Mouse (Mus musculus): Measurements from ENCODE around the gene Fmo5. TPM values are rescaled to one million over a fixed set of nuclear protein-coding genes. Genes with fewer than 3 reads are reported as not detected.

The Fmo5 gene
- polyA plus RNA-seq, 1 experiment from 2014 or later, result 26.4 TPM

GRCm38 (mm10) chr3:97676126-97676525, 47.5 kb downstream of the Fmo5 start:
- 97% methylated on average over 3 of the region's 3 CpGs for WGBS
- TF ChIP-seq EP300 (optimal IDR thresholded peaks at IDR 0.05) (no peak), CTCF (IDR thresholded peaks at IDR 0.05; ENCODE audit: low read depth) (no peak)
- ATAC-seq (ENCODE audit: low FRiP score, low TSS enrichment), result no peak

DNA sequence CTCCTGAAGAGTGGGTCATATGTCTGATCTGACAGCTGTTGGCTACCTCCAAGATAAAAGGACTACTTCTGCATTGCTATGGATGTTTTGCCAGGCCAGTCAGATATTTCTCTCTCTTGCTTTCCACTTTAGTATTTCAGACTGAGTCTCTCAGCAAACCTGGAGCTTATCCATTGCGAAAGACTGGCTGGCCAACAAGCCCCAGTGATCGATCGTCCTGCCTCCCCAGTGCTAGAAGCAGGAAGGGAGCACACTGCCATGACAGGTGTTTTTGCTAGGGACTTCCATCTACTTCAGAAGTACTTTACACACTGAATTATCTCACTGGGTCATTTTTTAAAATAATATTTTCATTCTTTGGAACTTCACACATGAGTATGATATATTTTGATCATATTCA, 49.8 kb downstream of the Fmo5 start:
- peaks cover 4% of the 10 kb centered on the region; the same call in 1 of the 2 replicates for H3K4me1 ChIP-seq (replicated peaks; ENCODE audit: control insufficient read depth, insufficient read depth)
- 80% methylated on average over 3 of the region's 3 CpGs for WGBS
- H3K36me3 ChIP-seq (ENCODE audit: control insufficient read depth, insufficient read depth, low read length), result no peaks in the 10 kb centered on the region
- no peak overlapping the region for H3K9ac ChIP-seq (ENCODE audit: low read length)
- no peaks in the 10 kb centered on the region for H3K9me3 ChIP-seq (ENCODE audit: control insufficient read depth, low read length)
- no peak overlapping the region for H3K4me3 ChIP-seq (ENCODE audit: low read depth, low read length)
- ATAC-seq (ENCODE audit: low FRiP score, low TSS enrichment) (no peak), DNase-seq (ENCODE audit: low spot score) (no peak)
- H3K27ac ChIP-seq (replicated peaks), result no peak overlapping the region
- TF ChIP-seq EP300 (optimal IDR thresholded peaks at IDR 0.05) (no peak), CTCF (IDR thresholded peaks at IDR 0.05; ENCODE audit: low read depth) (no peak)
- no peaks in the 10 kb centered on the region for H3K27me3 ChIP-seq (ENCODE audit: control insufficient read depth, insufficient read depth, low read length)
- H3K4me2 ChIP-seq (replicated peaks; ENCODE audit: low read depth), result no peak overlapping the region

More at GRCm38 (mm10) chr3:97676126-97676525, 47.5 kb downstream of the Fmo5 start:
- Histone ChIP-seq H3K9ac (ENCODE audit: low read length) (no peak overlapping the region), H3K4me1 (replicated peaks; ENCODE audit: control insufficient read depth, insufficient read depth) (no peaks in the 10 kb centered on the region), H3K27ac (replicated peaks) (no peak overlapping the region), H3K4me2 (replicated peaks; ENCODE audit: low read depth) (no peak overlapping the region), H3K4me3 (ENCODE audit: low read depth, low read length) (no peak overlapping the region), H3K9me3 (ENCODE audit: control insufficient read depth, low read length) (no peaks in the 10 kb centered on the region), H3K36me3 (ENCODE audit: control insufficient read depth, insufficient read depth, low read length) (0 out of 2 replicates have a peak, but pooled peaks cover 4% of the 10 kb centered on the region), H3K27me3 (ENCODE audit: control insufficient read depth, insufficient read depth, low read length) (no peaks in the 10 kb centered on the region)
- no peak for DNase-seq (ENCODE audit: low spot score)

DNA sequence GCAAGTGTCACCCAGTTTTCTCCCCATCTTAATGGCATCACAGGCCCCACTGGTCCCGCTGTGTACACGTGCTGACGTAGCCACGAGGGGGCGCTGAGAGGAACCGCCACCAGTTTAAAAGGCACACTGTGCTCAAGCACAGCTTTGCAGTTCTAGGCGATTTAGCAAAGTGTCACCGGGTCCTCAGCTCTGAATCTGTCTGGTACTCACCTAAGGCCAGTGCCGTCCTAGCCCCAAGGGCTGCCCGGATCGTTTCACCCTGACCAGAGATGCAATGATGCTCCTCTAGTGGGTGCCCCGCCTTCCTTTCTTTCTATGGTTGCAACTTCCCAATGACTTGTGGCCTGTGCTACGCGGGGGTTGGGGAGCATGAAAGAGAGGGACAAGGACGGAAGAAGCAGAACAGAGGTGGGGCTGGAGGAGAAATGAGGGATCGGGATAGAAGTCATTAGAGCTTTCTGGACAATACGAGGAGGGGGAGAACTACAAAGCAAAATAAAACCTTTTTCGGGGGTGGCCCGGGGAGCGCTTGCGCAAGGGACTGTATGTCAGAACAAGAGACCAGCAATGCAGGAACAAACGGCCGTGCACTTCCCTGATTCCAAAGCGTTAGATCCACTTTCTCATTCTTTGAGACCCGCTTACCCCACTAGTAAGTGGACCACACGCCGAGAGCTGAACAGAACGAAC, 52.2 kb downstream of the Fmo5 start:
- TF ChIP-seq EP300 (optimal IDR thresholded peaks at IDR 0.05), result no peak
- peak; percentile 87 for TF ChIP-seq CTCF (IDR thresholded peaks at IDR 0.05; ENCODE audit: low read depth)
- ATAC-seq (ENCODE audit: low FRiP score, low TSS enrichment), result peak; percentile 72
- H3K4me3 ChIP-seq (ENCODE audit: low read depth, low read length), result peak overlapping the region; percentile 39
- no peaks in the 10 kb centered on the region for H3K9me3 ChIP-seq (ENCODE audit: control insufficient read depth, low read length)
- H3K27ac ChIP-seq (replicated peaks), result no peak overlapping the region
- peak overlapping the region; percentile 75 for H3K4me2 ChIP-seq (replicated peaks; ENCODE audit: low read depth)
- no peaks in the 10 kb centered on the region for H3K36me3 ChIP-seq (ENCODE audit: control insufficient read depth, insufficient read depth, low read length)
- H3K9ac ChIP-seq (ENCODE audit: low read length), result peak overlapping the region; percentile 43
- peak; percentile 78 for DNase-seq (ENCODE audit: low spot score)
- peaks cover 4% of the 10 kb centered on the region; the same call in 1 of the 2 replicates for H3K4me1 ChIP-seq (replicated peaks; ENCODE audit: control insufficient read depth, insufficient read depth)
- 3% methylated on average over 28 of the region's 28 CpGs for WGBS
- H3K27me3 ChIP-seq (ENCODE audit: control insufficient read depth, insufficient read depth, low read length), result no peaks in the 10 kb centered on the region

- peak overlapping the region; percentile 75 for H3K4me2 ChIP-seq (replicated peaks; ENCODE audit: low read depth)
- peak overlapping the region; percentile 39 for H3K4me3 ChIP-seq (ENCODE audit: low read depth, low read length)
- ATAC-seq (ENCODE audit: low FRiP score, low TSS enrichment) (peak; percentile 59), DNase-seq (ENCODE audit: low spot score) (peak; percentile 83)
- no peaks in the 10 kb centered on the region for H3K36me3 ChIP-seq (ENCODE audit: control insufficient read depth, insufficient read depth, low read length)
- no peaks in the 10 kb centered on the region for H3K9me3 ChIP-seq (ENCODE audit: control insufficient read depth, low read length)
- no peak overlapping the region for H3K27ac ChIP-seq (replicated peaks)
- peak overlapping the region; percentile 55 for H3K9ac ChIP-seq (ENCODE audit: low read length)
- no peak for TF ChIP-seq EP300 (optimal IDR thresholded peaks at IDR 0.05)
- peak; percentile 82 for TF ChIP-seq CTCF (IDR thresholded peaks at IDR 0.05; ENCODE audit: low read depth)
- peaks cover 4% of the 10 kb centered on the region; the same call in 1 of the 2 replicates for H3K4me1 ChIP-seq (replicated peaks; ENCODE audit: control insufficient read depth, insufficient read depth)
- H3K27me3 ChIP-seq (ENCODE audit: control insufficient read depth, insufficient read depth, low read length), result no peaks in the 10 kb centered on the region
- WGBS, result 3% methylated on average over 33 of the region's 33 CpGs
These were observed 52.9 kb downstream of the Fmo5 start for GRCm38 (mm10) chr3:97681321-97682158.

DNA sequence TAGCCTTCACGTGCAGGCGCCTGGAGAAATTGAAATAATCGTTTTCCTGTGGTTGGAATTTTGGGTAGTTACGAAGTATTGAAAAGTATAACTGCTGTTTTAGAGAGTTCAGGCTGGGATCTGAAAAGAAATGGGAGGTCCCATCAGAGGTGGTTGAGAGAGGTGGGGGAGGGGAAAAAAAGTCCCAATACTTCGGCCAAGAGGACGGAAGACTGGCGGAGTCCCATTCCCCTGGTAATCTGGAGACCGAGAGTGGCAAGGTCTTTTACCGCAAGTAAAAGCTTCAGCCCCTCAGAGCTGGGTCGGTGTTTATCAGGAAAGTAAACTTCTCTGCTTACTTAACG, 53.5 kb downstream of the Fmo5 start:
- 11% methylated on average over 11 of the region's 11 CpGs for WGBS
- peaks cover 4% of the 10 kb centered on the region; the same call in 1 of the 2 replicates for H3K4me1 ChIP-seq (replicated peaks; ENCODE audit: control insufficient read depth, insufficient read depth)
- H3K9me3 ChIP-seq (ENCODE audit: control insufficient read depth, low read length), result no peaks in the 10 kb centered on the region
- DNase-seq (ENCODE audit: low spot score), result no peak
- H3K9ac ChIP-seq (ENCODE audit: low read length), result no peak overlapping the region
- ATAC-seq (ENCODE audit: low FRiP score, low TSS enrichment), result no peak
- no peak for TF ChIP-seq EP300 (optimal IDR thresholded peaks at IDR 0.05)
- no peak for TF ChIP-seq CTCF (IDR thresholded peaks at IDR 0.05; ENCODE audit: low read depth)
- no peaks in the 10 kb centered on the region for H3K36me3 ChIP-seq (ENCODE audit: control insufficient read depth, insufficient read depth, low read length)
- no peak overlapping the region for H3K27ac ChIP-seq (replicated peaks)
- peak overlapping the region; percentile 39 for H3K4me3 ChIP-seq (ENCODE audit: low read depth, low read length)
- no peaks in the 10 kb centered on the region for H3K27me3 ChIP-seq (ENCODE audit: control insufficient read depth, insufficient read depth, low read length)
- peak overlapping the region; percentile 75 for H3K4me2 ChIP-seq (replicated peaks; ENCODE audit: low read depth)

All from stomach, postnatal 0 days (tissue).